Mouse (Mus musculus) erythroblast, adult 5-6 weeks (primary cell): ENCODE measurements around the gene Pllp. TPM values are rescaled to one million over a fixed set of nuclear protein-coding genes. Genes with fewer than 3 reads are reported as not detected.

Source experiments
- ATAC-seq: replicated peaks from 2 replicates; pipeline ENCODE4 v1.8.0; 2016; ENCODE audit warnings: moderate number of reproducible peaks, mild to moderate bottlenecking, moderate TSS enrichment, inconsistent platforms; ENCODE audit not compliant: poor library complexity, low FRiP score, severe bottlenecking
- total RNA-seq, 2 experiments: library from RNA; stranded (forward) in 1 of 2; stranded (reverse) in 1 of 2; fragments of 150-400 nt in 1 of 2; fragments of 200-764, 138-1000 nt in 1 of 2; gene quantifications; 2 replicates each; pipeline versions ENCODE4 v1.2.3 to v1.2.4; 2015 to 2017; ENCODE audit warnings: low replicate concordance in 2 of 2

Pllp gene
- total RNA-seq, 2 experiments from 2014 or later, result not detected

DNA sequence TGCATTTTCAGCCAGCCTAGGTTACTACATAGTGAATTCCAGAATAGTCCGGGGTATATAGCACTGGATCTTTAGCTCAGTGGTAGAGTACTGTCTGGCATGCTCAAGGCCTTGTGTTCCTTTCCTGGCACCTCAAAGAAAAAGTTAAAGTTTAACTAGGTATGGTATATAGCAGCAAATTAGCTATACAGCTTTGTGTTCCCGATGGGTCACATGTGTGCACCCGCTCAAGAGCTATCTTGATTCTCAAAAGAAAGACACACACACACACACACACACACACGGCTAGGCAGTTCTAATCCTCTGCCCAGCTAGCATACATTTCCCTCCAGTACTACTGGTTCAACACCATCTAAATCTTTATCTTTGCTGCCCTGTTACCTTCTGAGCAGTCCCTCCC is 35.7 kb downstream of the Pllp start:
- no peak for ATAC-seq

- ATAC-seq, result no peak
Measured at GRCm38 (mm10) chr8:94658031-94658430, 38.0 kb downstream of the Pllp start.

GRCm38 (mm10) chr8:94654994-94655393 is 41.1 kb downstream of the Pllp start:
- ATAC-seq, result peak; percentile 70

- no peak for ATAC-seq
Measured at GRCm38 (mm10) chr8:94652951-94653350, 43.1 kb downstream of the Pllp start.

DNA sequence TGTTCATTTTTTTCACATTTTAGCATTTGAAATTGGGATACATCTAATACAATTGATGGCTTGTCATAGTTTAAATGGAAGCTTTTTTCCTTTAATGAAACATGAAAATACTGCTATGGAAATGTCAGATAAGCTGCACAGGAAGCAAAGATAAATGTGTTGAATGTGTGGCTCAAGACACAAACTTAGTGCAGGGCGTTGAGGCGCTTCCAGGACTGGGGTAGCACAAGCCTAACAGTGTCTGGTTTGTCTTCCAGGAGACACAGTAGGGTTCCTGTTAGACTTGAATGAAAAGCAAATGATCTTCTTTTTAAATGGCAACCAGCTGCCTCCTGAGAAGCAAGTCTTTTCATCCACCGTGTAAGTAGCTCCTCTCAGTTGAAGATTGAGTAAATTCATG is 46.6 kb downstream of the Pllp start:
- no peak for ATAC-seq

DNA sequence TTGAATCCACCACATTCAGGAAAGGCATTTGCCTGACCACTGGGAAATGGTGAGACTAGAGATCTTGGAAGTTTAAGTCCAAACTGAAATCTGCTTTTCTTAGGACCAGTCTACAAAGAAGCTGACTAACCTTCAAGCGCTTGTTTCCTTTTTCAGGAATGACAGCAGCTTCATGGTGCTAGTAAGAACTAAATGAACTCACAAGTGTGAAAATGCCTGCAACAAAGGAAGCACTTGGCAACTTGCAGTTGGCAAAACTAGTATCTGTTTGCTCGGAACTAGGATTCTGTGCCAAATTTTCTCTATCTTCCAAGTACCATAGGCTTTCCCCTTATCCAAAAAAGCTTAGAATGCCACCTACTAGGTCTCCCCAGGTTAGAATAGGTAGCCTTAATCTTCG is 49.9 kb downstream of the Pllp start:
- no peak for ATAC-seq

- ATAC-seq, result no peak
Measured at GRCm38 (mm10) chr8:94645202-94645601, 50.9 kb downstream of the Pllp start.

- no peak for ATAC-seq
Measured at GRCm38 (mm10) chr8:94641938-94642337, 54.1 kb downstream of the Pllp start.

GRCm38 (mm10) chr8:94641183-94641582 is 54.9 kb downstream of the Pllp start:
- no peak for ATAC-seq

- peak; percentile 88 for ATAC-seq
Measured at GRCm38 (mm10) chr8:94634211-94634610, 61.9 kb downstream of the Pllp start.

GRCm38 (mm10) chr8:94633564-94634194 is 62.4 kb downstream of the Pllp start:
- ATAC-seq, result peak; percentile 60

Other genes starting within 250 kb of the Pllp start
- 39.0 and 44.9 TPM in 2 replicates for gene Cpne2, start 163.3 kb downstream of the Pllp start, total RNA-seq (2015; ENCODE audit: low replicate concordance)
- gene Cpne2, start 163.3 kb downstream of the Pllp start, total RNA-seq (2017; ENCODE audit: low replicate concordance), result 16.8 and 30.0 TPM in 2 replicates
- 13.0 and 19.2 TPM in 2 replicates for gene Rspry1, start 94.3 kb downstream of the Pllp start, total RNA-seq (2015; ENCODE audit: low replicate concordance)
- gene Rspry1, start 94.3 kb downstream of the Pllp start, total RNA-seq (2017; ENCODE audit: low replicate concordance), result 7.8 and 12.7 TPM in 2 replicates
- gene Fam192a, start 94.3 kb downstream of the Pllp start, total RNA-seq (2015; ENCODE audit: low replicate concordance), result 9.8 and 15.9 TPM in 2 replicates
- gene Fam192a, start 94.3 kb downstream of the Pllp start, total RNA-seq (2017; ENCODE audit: low replicate concordance), result 40.8 and 44.3 TPM in 2 replicates
- 16.1 and 18.0 TPM in 2 replicates for gene Arl2bp, start 29.7 kb downstream of the Pllp start, total RNA-seq (2015; ENCODE audit: low replicate concordance)
- 27.9 and 32.5 TPM in 2 replicates for gene Arl2bp, start 29.7 kb downstream of the Pllp start, total RNA-seq (2017; ENCODE audit: low replicate concordance)
- 1.0 and 2.5 TPM in 2 replicates for gene Ccl22, start 49.3 kb upstream of the Pllp start, total RNA-seq (2015; ENCODE audit: low replicate concordance)
- gene Ccl22, start 49.3 kb upstream of the Pllp start, total RNA-seq (2017; ENCODE audit: low replicate concordance), result 0.68 and 1.4 TPM in 2 replicates
- 0.63 TPM in 1 of 2 replicates, not detected in the other for gene Cx3cl1, start 75.7 kb upstream of the Pllp start, total RNA-seq (2015; ENCODE audit: low replicate concordance)
- gene Cx3cl1, start 75.7 kb upstream of the Pllp start, total RNA-seq (2017; ENCODE audit: low replicate concordance), result 0.77 and 2.4 TPM in 2 replicates
- not detected in 2 replicates for gene Ccl17, start 114.2 kb upstream of the Pllp start, total RNA-seq (2015; ENCODE audit: low replicate concordance)
- 0.77 TPM in 1 of 2 replicates, not detected in the other for gene Ccl17, start 114.2 kb upstream of the Pllp start, total RNA-seq (2017; ENCODE audit: low replicate concordance)
- gene Coq9, start 142.0 kb upstream of the Pllp start, total RNA-seq (2015; ENCODE audit: low replicate concordance), result 4.4 and 10.7 TPM in 2 replicates
- gene Coq9, start 142.0 kb upstream of the Pllp start, total RNA-seq (2017; ENCODE audit: low replicate concordance), result 27.3 and 54.5 TPM in 2 replicates
- 16.7 and 30.3 TPM in 2 replicates for gene Ciapin1, start 142.1 kb upstream of the Pllp start, total RNA-seq (2015; ENCODE audit: low replicate concordance)
- 27.0 and 27.2 TPM in 2 replicates for gene Ciapin1, start 142.1 kb upstream of the Pllp start, total RNA-seq (2017; ENCODE audit: low replicate concordance)
- 29.8 and 37.4 TPM in 2 replicates for gene Polr2c, start 161.2 kb upstream of the Pllp start, total RNA-seq (2015; ENCODE audit: low replicate concordance)
- 26.9 and 36.0 TPM in 2 replicates for gene Polr2c, start 161.2 kb upstream of the Pllp start, total RNA-seq (2017; ENCODE audit: low replicate concordance)
- gene Dok4, start 180.1 kb upstream of the Pllp start, total RNA-seq (2015; ENCODE audit: low replicate concordance), result 1.2 and 1.5 TPM in 2 replicates
- gene Dok4, start 180.1 kb upstream of the Pllp start, total RNA-seq (2017; ENCODE audit: low replicate concordance), result 4.0 and 6.0 TPM in 2 replicates
- gene Ccdc102a, start 221.8 kb upstream of the Pllp start, total RNA-seq (2015; ENCODE audit: low replicate concordance), result not detected in 2 replicates
- gene Ccdc102a, start 221.8 kb upstream of the Pllp start, total RNA-seq (2017; ENCODE audit: low replicate concordance), result 1.3 and 1.4 TPM in 2 replicates
- 0.19 and 1.0 TPM in 2 replicates for gene Adgrg5, start 227.4 kb upstream of the Pllp start, total RNA-seq (2015; ENCODE audit: low replicate concordance)
- gene Adgrg5, start 227.4 kb upstream of the Pllp start, total RNA-seq (2017; ENCODE audit: low replicate concordance), result 0.85 TPM in 1 of 2 replicates, not detected in the other